In the genomic region with DNA sequence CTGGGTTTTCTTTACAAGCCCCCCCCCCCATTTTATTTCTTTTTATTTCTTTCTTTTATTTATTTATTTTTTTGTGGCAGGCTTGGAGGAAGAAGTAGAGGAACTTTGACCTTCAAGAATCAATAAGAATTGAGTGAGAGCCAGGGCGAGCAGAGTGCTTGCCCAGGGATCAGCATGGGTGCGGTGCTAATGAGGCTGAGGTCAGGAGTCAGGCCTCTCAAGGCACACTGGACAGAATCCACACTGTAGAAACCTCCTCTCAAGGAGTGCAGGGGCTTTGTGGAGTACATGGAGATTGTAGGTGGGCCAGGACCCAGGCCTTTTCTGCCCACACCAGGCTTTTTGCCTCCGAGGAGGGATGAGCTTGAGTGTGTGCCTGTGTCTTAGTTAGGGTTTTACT, we compare ENCODE assay signal across 20 mouse cellular contexts. TPM values are rescaled to one million over a fixed set of nuclear protein-coding genes. Genes with fewer than 3 reads are reported as not detected.
DNase-seq lines count a peak whose midpoint lies in the region; ATAC-seq lines count a peak whose summit lies in the region.
"Had no signal": no experiment of that assay in that cellular context is flagged by ENCODE, and none has a peak within 500 bp of the region (broad histone marks: within the 10 kb centered on the region; RNA-seq: fewer than 3 reads in every experiment).

No protein-coding gene starts in this region.

- H3K4me3 ChIP-seq in hindbrain, embryonic 10.5 days = no peak overlapping the region
- no peak overlapping the region for H3K4me3 ChIP-seq in hindbrain, embryonic 13.5 days
- no peak overlapping the region for H3K4me3 ChIP-seq in midbrain, embryonic 11.5 days (ENCODE audit: low read depth, low read length)
- no peak overlapping the region for H3K4me3 ChIP-seq in midbrain, embryonic 16.5 days (ENCODE audit: low read depth, low read length)
- H3K4me3 ChIP-seq: embryonic facial prominence, embryonic 15.5 days; erythroblast, embryonic 14.5 days; forebrain, embryonic 15.5 days; heart, adult 2 months; heart, embryonic 15.5 days; hindbrain, embryonic 12.5 days had no signal

- no peaks in the 10 kb centered on the region for H3K27me3 ChIP-seq in hindbrain, embryonic 10.5 days (ENCODE audit: insufficient read depth, poor library complexity, severe bottlenecking)
- no peaks in the 10 kb centered on the region for H3K27me3 ChIP-seq in hindbrain, embryonic 13.5 days
- H3K27me3 ChIP-seq in midbrain, embryonic 11.5 days (ENCODE audit: control insufficient read depth, insufficient read depth, low read length) = no peaks in the 10 kb centered on the region
- no peaks in the 10 kb centered on the region for H3K27me3 ChIP-seq in midbrain, embryonic 16.5 days (ENCODE audit: control insufficient read depth, insufficient read depth, low read depth, low read length)
- H3K27me3 ChIP-seq: embryonic facial prominence, embryonic 15.5 days; forebrain, embryonic 15.5 days; hindbrain, embryonic 12.5 days had no signal

- 0 out of 2 replicates have a peak, but pooled peaks cover 6% of the 10 kb centered on the region for H3K9me3 ChIP-seq in hindbrain, embryonic 10.5 days
- H3K9me3 ChIP-seq in hindbrain, embryonic 13.5 days = no peaks in the 10 kb centered on the region
- H3K9me3 ChIP-seq in midbrain, embryonic 11.5 days (ENCODE audit: control insufficient read depth, low read length) = no peaks in the 10 kb centered on the region
- no peaks in the 10 kb centered on the region; the same call in 1 of the 2 replicates for H3K9me3 ChIP-seq in midbrain, embryonic 16.5 days (replicated peaks; ENCODE audit: control insufficient read depth, low read length, poor library complexity, severe bottlenecking)
- H3K9me3 ChIP-seq: embryonic facial prominence, embryonic 15.5 days; forebrain, embryonic 15.5 days; heart, embryonic 15.5 days; hindbrain, embryonic 12.5 days had no signal

- peak overlapping the region; percentile 35; the same call in 1 of the 2 replicates for H3K27ac ChIP-seq in hindbrain, embryonic 10.5 days
- no peak overlapping the region for H3K27ac ChIP-seq in hindbrain, embryonic 13.5 days
- H3K27ac ChIP-seq in midbrain, embryonic 11.5 days (ENCODE audit: low read depth, low read length) = no peak overlapping the region
- no peak overlapping the region for H3K27ac ChIP-seq in midbrain, embryonic 16.5 days (ENCODE audit: low read length)
- H3K27ac ChIP-seq: embryonic facial prominence, embryonic 15.5 days; forebrain, embryonic 15.5 days; heart, adult 2 months; heart, embryonic 15.5 days; hindbrain, embryonic 12.5 days had no signal

- no peak overlapping the region for H3K9ac ChIP-seq in hindbrain, embryonic 13.5 days
- H3K9ac ChIP-seq in midbrain, embryonic 11.5 days (ENCODE audit: low read length) = no peak overlapping the region
- H3K9ac ChIP-seq in midbrain, embryonic 16.5 days (ENCODE audit: low read depth, low read length) = no peak overlapping the region
- H3K9ac ChIP-seq: embryonic facial prominence, embryonic 15.5 days; forebrain, embryonic 15.5 days; heart, embryonic 15.5 days; hindbrain, embryonic 12.5 days had no signal

- H3K4me1 ChIP-seq in hindbrain, embryonic 10.5 days (replicated peaks) = peaks cover 51% of the 10 kb centered on the region
- H3K4me1 ChIP-seq in hindbrain, embryonic 13.5 days (replicated peaks) = peaks cover 19% of the 10 kb centered on the region
- peaks cover 15% of the 10 kb centered on the region for H3K4me1 ChIP-seq in midbrain, embryonic 11.5 days (ENCODE audit: control insufficient read depth, insufficient read depth, low read length)
- no peaks in the 10 kb centered on the region for H3K4me1 ChIP-seq in midbrain, embryonic 16.5 days (ENCODE audit: control insufficient read depth, insufficient read depth, low read length)
- H3K4me1 ChIP-seq: forebrain, embryonic 15.5 days had no signal

- H3K36me3 ChIP-seq in hindbrain, embryonic 10.5 days = peaks cover 20% of the 10 kb centered on the region
- peaks cover 13% of the 10 kb centered on the region; the same call in 1 of the 2 replicates for H3K36me3 ChIP-seq in hindbrain, embryonic 13.5 days
- H3K36me3 ChIP-seq in midbrain, embryonic 11.5 days (ENCODE audit: control insufficient read depth, insufficient read depth, low read length) = no peaks in the 10 kb centered on the region
- H3K36me3 ChIP-seq in midbrain, embryonic 16.5 days (ENCODE audit: control insufficient read depth, insufficient read depth, low read length) = no peaks in the 10 kb centered on the region
- H3K36me3 ChIP-seq: embryonic facial prominence, embryonic 15.5 days; forebrain, embryonic 15.5 days; heart, embryonic 15.5 days; hindbrain, embryonic 12.5 days had no signal

- WGBS in hindbrain, embryonic 10.5 days = 27% methylated on average over 3 of the region's 3 CpGs
- 41% methylated on average over 3 of the region's 3 CpGs for WGBS in hindbrain, embryonic 13.5 days
- whole genome bisulfite sequencing in midbrain, embryonic 11.5 days = 45% methylated on average over 3 of the region's 3 CpGs
- 65% methylated on average over 3 of the region's 3 CpGs for WGBS in midbrain, embryonic 16.5 days

- no peak for DNase-seq in hindbrain, embryonic 10.5 days (ENCODE audit: low spot score)
- DNase-seq in kidney, postnatal 36 days = peak; percentile 27 to 30
- DNase-seq in kidney, postnatal 25 days = no peak
- no peak for DNase-seq in midbrain, embryonic 11.5 days (ENCODE audit: low spot score, missing footprints)
- DNase-seq: adrenal gland, adult 2 months; adrenal gland, postnatal 25 days; cerebellum, adult 18-20 months; cerebellum, adult 9-11 months; cerebellum, postnatal 36 days; gastrocnemius, postnatal 10 days; heart, adult 2 months; heart, postnatal 14 days had no signal

- no peak for ATAC-seq in hindbrain, embryonic 13.5 days (ENCODE audit: low FRiP score)
- ATAC-seq in midbrain, embryonic 11.5 days (ENCODE audit: low FRiP score) = peak; percentile 59; the same call in 1 of the 2 replicates
- no peak for ATAC-seq in midbrain, embryonic 16.5 days
- ATAC-seq: forebrain, embryonic 15.5 days had no signal

- H3K4me2 ChIP-seq in hindbrain, embryonic 13.5 days = no peak overlapping the region
- no peak overlapping the region for H3K4me2 ChIP-seq in midbrain, embryonic 11.5 days
- no peak overlapping the region for H3K4me2 ChIP-seq in midbrain, embryonic 16.5 days (ENCODE audit: low read length)
- H3K4me2 ChIP-seq: embryonic facial prominence, embryonic 15.5 days; forebrain, embryonic 15.5 days; heart, embryonic 11.5 days; heart, embryonic 15.5 days; hindbrain, embryonic 12.5 days had no signal

RNA-seq across cellular contexts. Expression of gene Peli2, which starts 38.8 kb away (rescaled TPM):
- 16.0 and 16.9 TPM in 2 replicates for polyA plus RNA-seq in hindbrain, embryonic 10.5 days (2016; fragmentation: Nextera tagmentation; extraction: Ambion mirVana)
- 8.3 and 10.6 TPM in 2 replicates for polyA plus RNA-seq in hindbrain, embryonic 13.5 days (2015; fragmentation: Nextera tagmentation; extraction: Ambion mirVana)
- polyA plus RNA-seq in midbrain, embryonic 11.5 days (2014; fragmentation: Nextera tagmentation; extraction: Ambion mirVana) = 15.7 and 16.2 TPM in 2 replicates
- 4.6 and 5.0 TPM in 2 replicates for polyA plus RNA-seq in midbrain, embryonic 16.5 days (2015; fragmentation: Nextera tagmentation; extraction: Ambion mirVana)
- polyA plus RNA-seq: erythroblast, embryonic 14.5 days had no signal

Comparison
In these comparisons a context has a peak if more than half of its experiments do, and no peak if none do; other contexts are left out.
1. DNase-seq: peak in kidney, postnatal 36 days (2 of 2); none in hindbrain, embryonic 10.5 days (single experiment), kidney, postnatal 25 days (0 of 2) and midbrain, embryonic 11.5 days (single experiment).